Mouse (Mus musculus) frontal cortex, postnatal 14 days (tissue): ENCODE measurements around the gene Ube2cbp.

Experiments
- DNase-seq, 2 experiments: peaks; one replicate each; pipeline ENCODE4 v3.0.0; 2022; ENCODE audit warnings: low spot score in 2 of 2

Ube2cbp gene

GRCm38 (mm10) chr9:86464151-86465105 lies at the start of gene Ube2cbp:
Gene Ube2cbp, minus strand, starts transcription at chr9:86464950.
- DNase-seq = peak; percentile 73 to 82

GRCm38 (mm10) chr9:86514390-86514789 lies 49.6 kb upstream of the Ube2cbp start:
- DNase-seq = no peak

GRCm38 (mm10) chr9:86513733-86514132 lies 49.0 kb upstream of the Ube2cbp start:
- no peak for DNase-seq

- no peak for DNase-seq
Observed at GRCm38 (mm10) chr9:86507437-86507836, 42.7 kb upstream of the Ube2cbp start.

GRCm38 (mm10) chr9:86499083-86499482 lies 34.3 kb upstream of the Ube2cbp start:
- no peak for DNase-seq

- DNase-seq = no peak
Observed at GRCm38 (mm10) chr9:86496261-86496660, 31.5 kb upstream of the Ube2cbp start.

GRCm38 (mm10) chr9:86491740-86492139 lies 27.0 kb upstream of the Ube2cbp start:
- DNase-seq = no peak

GRCm38 (mm10) chr9:86482236-86482635 lies 17.5 kb upstream of the Ube2cbp start:
- no peak for DNase-seq

GRCm38 (mm10) chr9:86478414-86479093 lies 13.8 kb upstream of the Ube2cbp start:
- no peak for DNase-seq

GRCm38 (mm10) chr9:86476763-86477162 lies 12.0 kb upstream of the Ube2cbp start:
- DNase-seq = no peak

- DNase-seq = no peak
Observed at GRCm38 (mm10) chr9:86475956-86476355, 11.2 kb upstream of the Ube2cbp start.

GRCm38 (mm10) chr9:86466990-86467870 lies 2.5 kb upstream of the Ube2cbp start, which contains the start of gene Dop1a:
Gene Dop1a, plus strand, starts transcription at chr9:86467154.
- peak; percentile 75 to 86 for DNase-seq

GRCm38 (mm10) chr9:86453626-86454025 lies 11.1 kb downstream of the Ube2cbp start:
- DNase-seq = no peak

- peak; percentile 33 to 68 for DNase-seq
Observed at GRCm38 (mm10) chr9:86451617-86452016, 13.1 kb downstream of the Ube2cbp start.

GRCm38 (mm10) chr9:86451094-86451493 lies 13.7 kb downstream of the Ube2cbp start:
- no peak for DNase-seq

GRCm38 (mm10) chr9:86449581-86449980 lies 15.2 kb downstream of the Ube2cbp start:
- peak; percentile 41 to 75 for DNase-seq

- DNase-seq = no peak
Observed at GRCm38 (mm10) chr9:86447431-86447830, 17.3 kb downstream of the Ube2cbp start.

- DNase-seq = no peak
Observed at GRCm38 (mm10) chr9:86446847-86447246, 17.9 kb downstream of the Ube2cbp start.

- DNase-seq = no peak
Observed at GRCm38 (mm10) chr9:86442248-86442647, 22.5 kb downstream of the Ube2cbp start.

- DNase-seq = no peak
Observed at GRCm38 (mm10) chr9:86438337-86439009, 26.3 kb downstream of the Ube2cbp start.

GRCm38 (mm10) chr9:86436608-86437007 lies 28.1 kb downstream of the Ube2cbp start:
- no peak for DNase-seq
